Mouse (Mus musculus) cortical plate, adult 2 months (tissue): ENCODE results near the gene Rasa3. TPM values are rescaled to one million over a fixed set of nuclear protein-coding genes. Genes with fewer than 3 reads are reported as not detected.

Experiments
- H3K27ac ChIP-seq: fragments of 200-500 bp; 2 replicates; pipeline ENCODE4 v1.5.1; 2012; ENCODE audit warnings: low read length, control low read depth, inconsistent platforms; ENCODE audit not compliant: insufficient read depth
- H3K4me1 ChIP-seq: fragments of 200-500 bp; 2 replicates; pipeline ENCODE4 v1.6.1; 2011; ENCODE audit warnings: low read length; ENCODE audit not compliant: control insufficient read depth, insufficient read depth
- H3K4me3 ChIP-seq: fragments of 200-500 bp; 2 replicates; pipeline ENCODE4 v1.5.1; 2011; ENCODE audit warnings: mild to moderate bottlenecking, low read length, control low read depth; ENCODE audit not compliant: insufficient read depth
- CTCF ChIP-seq: fragments of 200-500 bp; IDR thresholded peaks from 2 replicates; pipeline ENCODE4 v1.5.1; 2011; ENCODE audit warnings: mild to moderate bottlenecking, control low read depth, low read length; ENCODE audit not compliant: insufficient read depth; ENCODE audit errors: extremely low read depth
- POLR2A ChIP-seq: fragments of 200-500 bp; IDR thresholded peaks from 2 replicates; pipeline ENCODE4 v1.6.1; 2011; ENCODE audit warnings: mild to moderate bottlenecking, low read length, control low read depth; ENCODE audit not compliant: insufficient read depth; ENCODE audit errors: extremely low read depth
- polyA plus RNA-seq: library from polyadenylated mRNA; depleted of rRNA; stranded (reverse); fragments of >200 nt; gene quantifications from 2 replicates; pipeline ENCODE4 v1.2.3, GENCODE M21; 2012

Rasa3 gene
- polyA plus RNA-seq, 1 experiment: 52.4 TPM

DNA sequence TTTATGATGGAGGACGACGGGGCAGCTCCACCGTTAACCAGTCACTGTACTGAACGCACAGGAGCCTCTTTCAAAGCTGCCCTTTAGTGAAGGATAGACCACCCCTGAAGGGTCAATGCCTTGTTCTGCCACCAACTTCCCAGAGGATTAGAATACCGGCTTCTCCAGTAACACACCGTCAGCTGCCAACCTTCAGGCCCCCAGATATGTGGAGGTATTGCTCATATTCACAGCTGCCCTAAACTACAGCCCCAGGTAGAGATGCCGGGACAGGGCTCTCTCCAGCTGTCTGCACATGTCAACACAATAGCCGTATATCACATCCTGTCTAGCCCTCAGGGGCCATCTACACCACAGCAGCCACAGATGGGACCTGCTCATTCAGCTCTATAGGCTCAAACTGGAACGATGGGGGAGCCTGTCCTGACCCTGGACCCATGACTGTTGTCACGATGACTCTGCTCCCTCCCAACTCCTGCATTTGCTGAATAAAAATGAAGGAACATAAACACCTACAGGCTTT lies 34.7 kb downstream of the Rasa3 start:
- Histone ChIP-seq H3K27ac (no peak overlapping the region), H3K4me3 (no peak overlapping the region), H3K4me1 (peaks cover 27% of the 10 kb centered on the region)
- TF ChIP-seq POLR2A: no peak

DNA sequence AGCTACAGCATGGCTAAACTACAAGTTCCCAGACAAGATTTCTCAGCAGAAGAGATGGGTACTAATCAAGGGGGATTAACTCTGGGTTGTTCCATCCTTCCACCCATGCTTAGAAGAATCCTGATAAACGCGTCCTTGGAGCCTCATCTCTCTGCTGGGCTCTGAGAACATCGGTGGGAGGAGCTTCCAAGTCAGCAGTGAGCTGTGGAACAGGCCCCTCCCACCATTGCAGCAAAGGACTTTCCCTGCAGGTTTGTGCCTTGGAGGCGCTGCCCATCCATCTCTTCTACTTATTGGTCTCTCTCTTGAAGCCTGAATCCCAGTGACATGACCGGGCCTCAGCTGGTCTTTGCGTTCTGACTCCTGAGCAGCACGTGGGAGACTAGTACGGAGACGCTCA lies 36.2 kb downstream of the Rasa3 start:
- peaks cover 26% of the 10 kb centered on the region for H3K4me1 ChIP-seq
- H3K27ac ChIP-seq: 0 out of 2 replicates have a peak overlapping the region, but pooled peaks have one; percentile 23
- TF ChIP-seq POLR2A: no peak
- H3K4me3 ChIP-seq: no peak overlapping the region

DNA sequence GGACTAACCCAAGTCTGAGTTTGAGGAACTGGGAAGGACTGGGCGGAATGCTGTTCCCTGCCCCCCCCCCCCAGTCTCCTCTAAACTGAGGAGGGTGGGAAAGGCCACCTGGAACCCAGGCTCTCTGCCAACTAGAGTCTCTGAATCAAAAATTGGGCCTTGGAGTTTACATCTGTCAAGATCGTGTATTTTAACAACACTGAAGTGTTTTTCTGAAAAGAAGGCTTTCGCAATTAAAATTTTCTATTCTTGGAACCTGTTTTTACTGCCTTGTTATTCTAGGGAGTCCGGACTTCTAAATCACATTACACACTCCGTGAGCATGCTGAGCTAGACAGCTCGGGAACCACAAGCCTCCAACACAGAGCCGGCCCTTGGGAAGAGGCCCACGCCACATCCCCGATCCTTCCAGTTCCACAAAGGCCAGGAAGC lies 36.9 kb downstream of the Rasa3 start:
- no peak for TF ChIP-seq CTCF
- TF ChIP-seq POLR2A: no peak
- peaks cover 25% of the 10 kb centered on the region for H3K4me1 ChIP-seq
- peak overlapping the region; percentile 67; the same call in 1 of the 2 replicates for H3K27ac ChIP-seq

DNA sequence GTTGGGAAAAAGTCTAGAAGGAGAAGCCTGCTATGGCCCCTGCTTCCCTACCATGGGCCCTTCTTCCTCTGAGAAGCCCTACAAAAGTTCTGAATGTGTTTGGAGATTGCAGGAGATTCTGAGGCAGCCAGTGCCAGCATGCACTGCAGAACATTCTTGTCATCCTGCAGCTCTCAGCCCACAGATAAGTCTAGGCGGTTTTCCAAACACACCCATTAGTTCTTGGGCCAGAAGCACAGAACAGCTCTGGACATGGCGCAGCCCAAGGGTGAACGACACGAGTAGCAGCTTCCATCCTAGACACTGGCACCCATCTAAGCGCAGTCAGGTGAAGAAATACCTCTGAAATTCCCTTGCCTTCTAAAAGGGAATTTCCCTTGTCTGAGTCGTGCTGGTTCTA lies 44.3 kb downstream of the Rasa3 start:
- no peak overlapping the region for H3K27ac ChIP-seq
- 0 out of 2 replicates have a peak, but pooled peaks cover 2% of the 10 kb centered on the region for H3K4me1 ChIP-seq
- no peak overlapping the region for H3K4me3 ChIP-seq
- TF ChIP-seq CTCF (no peak), POLR2A (no peak)

More for the DNA sequence above, 36.9 kb downstream of the Rasa3 start:
- H3K4me3 ChIP-seq: no peak overlapping the region

DNA sequence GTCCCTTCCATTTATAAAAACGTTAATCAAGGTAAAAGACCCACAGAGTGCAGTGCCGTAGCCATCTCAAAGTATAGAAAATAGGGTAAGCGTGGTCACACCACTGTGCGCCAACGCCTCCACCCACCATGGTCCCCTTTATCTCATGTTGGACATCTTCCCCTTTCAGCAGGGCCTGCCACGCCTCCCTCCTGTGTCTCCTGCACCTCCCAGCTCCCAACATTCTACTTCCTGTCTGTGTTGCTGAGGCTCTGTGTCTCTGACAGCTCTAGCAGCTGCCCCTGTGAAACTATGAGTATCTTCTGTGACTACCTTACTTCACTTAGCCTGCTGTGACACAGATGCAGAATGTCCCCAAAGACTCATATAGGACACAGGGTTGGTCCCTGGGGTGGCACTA lies 45.1 kb downstream of the Rasa3 start:
- Histone ChIP-seq H3K27ac (no peak overlapping the region), H3K4me3 (no peak overlapping the region), H3K4me1 (0 out of 2 replicates have a peak, but pooled peaks cover 2% of the 10 kb centered on the region)
- TF ChIP-seq CTCF (no peak), POLR2A (no peak)

DNA sequence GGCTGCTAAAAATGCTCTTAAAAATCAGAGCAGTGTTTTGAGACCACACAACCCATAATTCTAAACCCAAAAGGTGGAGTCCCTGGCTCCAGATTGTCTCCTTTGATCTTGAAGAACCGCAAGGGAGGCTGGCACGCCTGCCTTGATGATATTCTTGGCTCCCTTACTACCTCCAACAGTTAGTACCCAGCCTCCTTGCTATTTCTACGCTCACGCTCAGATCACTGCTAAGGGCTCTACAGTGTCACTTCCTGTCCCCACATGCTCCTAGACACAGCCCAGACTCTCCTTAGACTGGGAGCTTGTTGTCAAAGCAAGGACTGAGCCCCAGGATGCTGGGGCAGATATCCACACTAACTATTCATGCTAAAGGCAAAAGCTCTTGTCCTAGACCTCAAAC lies 46.6 kb downstream of the Rasa3 start:
- 0 out of 2 replicates have a peak, but pooled peaks cover 2% of the 10 kb centered on the region for H3K4me1 ChIP-seq
- TF ChIP-seq POLR2A (no peak), CTCF (no peak)
- no peak overlapping the region for H3K27ac ChIP-seq
- H3K4me3 ChIP-seq: no peak overlapping the region

DNA sequence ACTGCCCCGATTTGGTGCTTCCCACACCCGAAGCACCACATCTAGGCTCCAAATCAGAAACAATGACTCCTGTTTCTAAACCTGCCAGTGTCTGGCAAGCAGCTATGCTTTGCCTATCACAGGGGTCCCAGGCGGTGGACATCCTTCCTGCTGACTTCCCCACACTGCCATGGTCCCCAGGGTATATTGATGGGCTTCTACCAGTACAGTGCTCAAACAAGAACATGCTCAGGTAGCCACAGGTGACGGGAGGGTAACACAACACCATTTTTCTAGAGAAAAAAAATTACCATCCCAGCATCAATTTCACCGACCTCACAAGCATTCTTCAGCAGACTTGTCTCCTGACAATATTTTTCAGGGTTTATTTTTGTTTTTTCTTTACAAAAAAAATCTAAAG lies 47.2 kb downstream of the Rasa3 start:
- no peak overlapping the region for H3K4me3 ChIP-seq
- H3K4me1 ChIP-seq: peaks cover 6% of the 10 kb centered on the region; the same call in 1 of the 2 replicates
- H3K27ac ChIP-seq: no peak overlapping the region
- no peak for TF ChIP-seq CTCF
- TF ChIP-seq POLR2A: no peak

DNA sequence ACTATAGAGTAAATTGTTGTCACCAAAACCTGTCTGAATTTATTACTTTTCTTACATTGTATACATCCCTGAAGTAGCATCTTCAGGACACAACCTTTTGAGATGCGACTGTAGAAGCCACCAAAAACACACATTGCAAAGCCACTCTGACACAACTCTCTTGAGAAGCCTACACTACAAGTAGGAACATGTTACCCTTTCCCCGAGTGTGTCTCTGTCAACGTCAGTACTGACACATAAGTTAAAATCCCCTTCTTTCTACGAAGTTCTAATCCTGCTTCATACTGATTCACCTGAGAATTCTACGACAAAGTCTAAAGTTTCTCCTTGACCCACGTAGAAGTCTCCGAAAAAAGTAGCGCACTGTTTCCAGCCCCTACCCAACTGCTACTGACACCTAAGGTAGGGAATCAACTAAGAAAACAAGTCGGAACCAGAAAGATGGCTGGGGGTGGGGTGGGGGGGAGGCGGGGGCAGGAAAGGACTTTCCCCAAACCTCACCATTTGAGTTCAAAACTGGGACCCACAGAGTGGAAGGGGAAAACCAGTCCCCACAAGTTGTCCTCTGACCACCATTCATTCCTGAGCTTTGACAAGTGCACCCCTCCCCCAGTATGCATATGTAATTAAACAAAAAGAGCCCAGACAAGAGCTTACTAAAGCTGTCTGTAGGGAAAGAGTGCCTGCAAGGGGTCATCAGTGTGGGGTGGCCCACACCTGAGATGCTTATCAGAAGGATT lies 47.9 kb downstream of the Rasa3 start:
- Histone ChIP-seq H3K27ac (no peak overlapping the region), H3K4me1 (peaks cover 9% of the 10 kb centered on the region; the same call in 1 of the 2 replicates), H3K4me3 (no peak overlapping the region)
- TF ChIP-seq CTCF: no peak
- TF ChIP-seq POLR2A: no peak

DNA sequence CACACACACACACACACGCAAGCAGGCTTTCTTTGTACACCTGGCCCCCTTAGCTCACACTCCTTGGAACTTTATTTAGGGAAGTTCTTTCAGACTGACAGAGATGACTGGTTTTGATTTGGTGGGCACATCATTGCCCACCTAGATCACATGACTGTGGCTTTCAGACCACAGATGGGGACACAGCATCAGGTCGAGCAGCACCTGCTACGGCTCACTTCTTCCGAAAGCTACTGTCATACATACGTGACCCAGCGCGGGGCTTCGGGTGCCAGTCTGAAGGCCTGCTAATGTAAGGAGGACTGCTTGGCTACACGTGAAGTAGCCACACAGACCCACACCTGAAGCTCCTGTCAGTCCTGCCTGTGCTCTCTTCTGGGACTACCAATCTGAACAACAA lies 49.3 kb downstream of the Rasa3 start:
- TF ChIP-seq CTCF: no peak
- no peak for TF ChIP-seq POLR2A
- Histone ChIP-seq H3K4me1 (peaks cover 12% of the 10 kb centered on the region), H3K27ac (no peak overlapping the region), H3K4me3 (no peak overlapping the region)

DNA sequence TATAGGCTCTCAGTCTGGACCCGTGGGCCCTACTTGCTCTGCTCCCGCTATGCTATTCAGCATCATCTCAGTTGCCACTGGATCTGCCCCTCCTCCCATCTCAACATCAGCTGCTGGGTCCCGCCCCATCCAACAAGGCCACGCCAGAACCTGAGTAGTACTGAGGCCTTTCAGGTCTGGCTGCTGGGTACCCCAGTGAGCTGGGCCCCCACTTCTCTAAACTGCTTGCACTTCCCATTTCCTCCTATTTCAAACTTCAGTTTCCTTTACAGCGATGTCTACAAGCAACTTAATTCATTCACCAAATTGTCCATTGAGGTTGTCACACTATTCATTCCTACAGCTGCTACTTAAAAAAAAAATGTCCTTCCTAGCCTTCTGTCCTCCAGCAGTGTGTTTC lies 49.8 kb downstream of the Rasa3 start:
- peaks cover 14% of the 10 kb centered on the region for H3K4me1 ChIP-seq
- no peak overlapping the region for H3K27ac ChIP-seq
- no peak overlapping the region for H3K4me3 ChIP-seq
- TF ChIP-seq POLR2A (no peak), CTCF (no peak)

DNA sequence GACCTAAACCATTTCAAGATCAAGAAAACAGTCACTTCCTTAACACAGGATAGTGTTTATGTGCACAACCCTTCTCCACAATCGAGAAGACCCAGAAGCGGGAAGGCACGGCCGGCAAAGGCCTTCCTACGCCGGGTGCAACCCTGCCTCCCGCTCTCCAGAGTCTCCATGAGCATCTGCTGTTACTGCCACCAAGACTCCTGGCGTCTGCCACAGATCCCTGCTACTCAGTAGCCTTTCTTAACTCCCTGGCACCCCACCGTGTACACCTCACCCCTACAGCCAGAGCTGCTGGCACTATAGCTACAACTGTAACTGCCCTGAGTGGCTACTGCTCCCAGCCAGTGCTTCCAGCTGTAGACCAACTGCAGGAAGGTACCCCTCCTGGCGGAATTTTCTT lies 51.3 kb downstream of the Rasa3 start:
- no peak overlapping the region for H3K27ac ChIP-seq
- TF ChIP-seq POLR2A (no peak), CTCF (no peak)
- H3K4me3 ChIP-seq: no peak overlapping the region
- H3K4me1 ChIP-seq: peaks cover 16% of the 10 kb centered on the region
